Mouse (Mus musculus): ENCODE data around the gene Pla2g5. TPM values are rescaled to one million over a fixed set of nuclear protein-coding genes. Genes with fewer than 3 reads are reported as not detected.
"Not testable (repeated sequence)": the region's sequence is repeated elsewhere in the genome, so short reads cannot be mapped to it uniquely, and the experiment has no call there.

Pla2g5 gene
- polyA plus RNA-seq, 1 experiment from 2014 or later: 0.64 TPM

- ATAC-seq (ENCODE audit: low FRiP score, low read depth): no peak
- no peaks in the 10 kb centered on the region for H3K36me3 ChIP-seq
- no peaks in the 10 kb centered on the region for H3K9me3 ChIP-seq
- no peak overlapping the region for H3K9ac ChIP-seq
- 74% methylated on average over 8 of the region's 8 CpGs for WGBS
- H3K4me1 ChIP-seq (replicated peaks): peaks cover 6% of the 10 kb centered on the region; the same call in 1 of the 2 replicates
- H3K4me3 ChIP-seq: no peak overlapping the region
- no peak overlapping the region for H3K4me2 ChIP-seq
- H3K27ac ChIP-seq (replicated peaks): no peak overlapping the region
- peaks cover 5% of the 10 kb centered on the region; the same call in 1 of the 2 replicates for H3K27me3 ChIP-seq
Observed at GRCm38 (mm10) chr4:138878783-138879182, 15.5 kb upstream of the Pla2g5 start.

GRCm38 (mm10) chr4:138877731-138878130 is 14.4 kb upstream of the Pla2g5 start, which contains the start of gene Pla2g2e:
TSS of gene Pla2g2e (plus strand) at chr4:138877942.
- 88% methylated on average over 4 of the region's 4 CpGs for WGBS
- no peak within 1 kb of the TSS for H3K4me3 ChIP-seq
- H3K27ac ChIP-seq (replicated peaks): no peak within 1 kb of the TSS
- no peak within 1 kb of the TSS for H3K4me2 ChIP-seq
- H3K36me3 ChIP-seq: no peaks in the 10 kb centered on the region
- no peaks in the 10 kb centered on the region for H3K9me3 ChIP-seq
- H3K4me1 ChIP-seq (replicated peaks): peaks cover 6% of the 10 kb centered on the region; the same call in 1 of the 2 replicates
- ATAC-seq (ENCODE audit: low FRiP score, low read depth): no peak
- H3K27me3 ChIP-seq: 0 out of 2 replicates have a peak, but pooled peaks cover 2% of the 10 kb centered on the region
- H3K9ac ChIP-seq: no peak within 1 kb of the TSS

GRCm38 (mm10) chr4:138875986-138876385 is 12.7 kb upstream of the Pla2g5 start:
- WGBS: 95% methylated on average over 2 of the region's 2 CpGs
- no peak overlapping the region for H3K4me2 ChIP-seq

GRCm38 (mm10) chr4:138875275-138875674 is 12.0 kb upstream of the Pla2g5 start:
- H3K4me3 ChIP-seq; ATAC-seq (ENCODE audit: low FRiP score, low read depth); H3K9ac ChIP-seq; H3K9me3 ChIP-seq; H3K36me3 ChIP-seq; H3K4me1 ChIP-seq (replicated peaks); H3K4me2 ChIP-seq; H3K27ac ChIP-seq (replicated peaks); H3K27me3 ChIP-seq: not testable (repeated sequence)
- WGBS: 83% methylated on average over 2 of the region's 2 CpGs

More at GRCm38 (mm10) chr4:138875986-138876385, 12.7 kb upstream of the Pla2g5 start:
- Histone ChIP-seq H3K36me3 (no peaks in the 10 kb centered on the region), H3K4me3 (no peak overlapping the region), H3K4me1 (replicated peaks) (no peaks in the 10 kb centered on the region), H3K9me3 (no peaks in the 10 kb centered on the region), H3K27ac (replicated peaks) (no peak overlapping the region), H3K9ac (no peak overlapping the region), H3K27me3 (no peaks in the 10 kb centered on the region)
- no peak for ATAC-seq (ENCODE audit: low FRiP score, low read depth)

GRCm38 (mm10) chr4:138873864-138874263 is 10.6 kb upstream of the Pla2g5 start, which contains the start of gene Gm13030:
TSS of gene Gm13030 (minus strand) at chr4:138873964.
- Histone ChIP-seq H3K4me3 (no peak within 1 kb of the TSS), H3K9ac (no peak within 1 kb of the TSS), H3K4me1 (replicated peaks) (no peaks in the 10 kb centered on the region), H3K27me3 (no peaks in the 10 kb centered on the region), H3K27ac (replicated peaks) (no peak within 1 kb of the TSS), H3K4me2 (no peak within 1 kb of the TSS), H3K36me3 (no peaks in the 10 kb centered on the region), H3K9me3 (no peaks in the 10 kb centered on the region)
- WGBS: 68% methylated on average over 6 of the region's 6 CpGs
- ATAC-seq (ENCODE audit: low FRiP score, low read depth): no peak

GRCm38 (mm10) chr4:138868666-138869065 is 5.4 kb upstream of the Pla2g5 start:
- no peaks in the 10 kb centered on the region for H3K36me3 ChIP-seq
- H3K9ac ChIP-seq: no peak overlapping the region
- no peaks in the 10 kb centered on the region for H3K27me3 ChIP-seq
- WGBS: 55% methylated on average over 8 of the region's 8 CpGs
- no peak overlapping the region for H3K4me3 ChIP-seq
- H3K4me2 ChIP-seq: no peak overlapping the region
- H3K4me1 ChIP-seq (replicated peaks): no peaks in the 10 kb centered on the region
- no peak for ATAC-seq (ENCODE audit: low FRiP score, low read depth)
- H3K9me3 ChIP-seq: no peaks in the 10 kb centered on the region
- H3K27ac ChIP-seq (replicated peaks): no peak overlapping the region

GRCm38 (mm10) chr4:138866413-138866812 is 3.1 kb upstream of the Pla2g5 start:
- 15% methylated on average over 7 of the region's 7 CpGs for WGBS
- Histone ChIP-seq H3K27ac (replicated peaks) (no peak overlapping the region), H3K9me3 (no peaks in the 10 kb centered on the region), H3K27me3 (no peaks in the 10 kb centered on the region), H3K4me1 (replicated peaks) (no peaks in the 10 kb centered on the region), H3K9ac (no peak overlapping the region), H3K4me3 (no peak overlapping the region), H3K4me2 (no peak overlapping the region), H3K36me3 (no peaks in the 10 kb centered on the region)
- peak; percentile 42; the same call in 1 of the 2 replicates for ATAC-seq (ENCODE audit: low FRiP score, low read depth)

GRCm38 (mm10) chr4:138865991-138866390 is 2.7 kb upstream of the Pla2g5 start:
- no peaks in the 10 kb centered on the region for H3K4me1 ChIP-seq (replicated peaks)
- no peaks in the 10 kb centered on the region for H3K36me3 ChIP-seq
- H3K27me3 ChIP-seq: no peaks in the 10 kb centered on the region
- no peak overlapping the region for H3K27ac ChIP-seq (replicated peaks)
- no peaks in the 10 kb centered on the region for H3K9me3 ChIP-seq
- H3K9ac ChIP-seq: no peak overlapping the region
- H3K4me3 ChIP-seq: no peak overlapping the region
- ATAC-seq (ENCODE audit: low FRiP score, low read depth): no peak
- 69% methylated on average over 6 of the region's 6 CpGs for WGBS
- no peak overlapping the region for H3K4me2 ChIP-seq

- H3K4me2 ChIP-seq: no peak overlapping the region
- no peaks in the 10 kb centered on the region for H3K36me3 ChIP-seq
- ATAC-seq (ENCODE audit: low FRiP score, low read depth): no peak
- peaks cover 3% of the 10 kb centered on the region for H3K4me1 ChIP-seq (replicated peaks)
- no peak overlapping the region for H3K27ac ChIP-seq (replicated peaks)
- 74% methylated on average over 5 of the region's 5 CpGs for WGBS
- H3K9ac ChIP-seq: no peak overlapping the region
- no peaks in the 10 kb centered on the region for H3K27me3 ChIP-seq
- no peaks in the 10 kb centered on the region for H3K9me3 ChIP-seq
- no peak overlapping the region for H3K4me3 ChIP-seq
Observed at GRCm38 (mm10) chr4:138865092-138865491, 1.8 kb upstream of the Pla2g5 start.

GRCm38 (mm10) chr4:138859728-138860127 is 3.6 kb downstream of the Pla2g5 start:
- H3K4me2 ChIP-seq: peak overlapping the region; percentile 56
- ATAC-seq (ENCODE audit: low FRiP score, low read depth): peak; percentile 85
- H3K4me3 ChIP-seq: peak overlapping the region; percentile 34
- H3K4me1 ChIP-seq (replicated peaks): peaks cover 11% of the 10 kb centered on the region
- no peaks in the 10 kb centered on the region for H3K36me3 ChIP-seq
- H3K9ac ChIP-seq: peak overlapping the region; percentile 28; the same call in 1 of the 2 replicates
- no peaks in the 10 kb centered on the region for H3K9me3 ChIP-seq
- H3K27me3 ChIP-seq: no peaks in the 10 kb centered on the region
- WGBS: 6% methylated on average over 13 of the region's 13 CpGs
- peak overlapping the region; percentile 72 for H3K27ac ChIP-seq (replicated peaks)

- no peaks in the 10 kb centered on the region for H3K27me3 ChIP-seq
- H3K9me3 ChIP-seq: no peaks in the 10 kb centered on the region
- H3K27ac ChIP-seq (replicated peaks): peak overlapping the region; percentile 72
- no peak for ATAC-seq (ENCODE audit: low FRiP score, low read depth)
- H3K36me3 ChIP-seq: no peaks in the 10 kb centered on the region
- peaks cover 11% of the 10 kb centered on the region for H3K4me1 ChIP-seq (replicated peaks)
- WGBS: 18% methylated on average over 9 of the region's 9 CpGs
- H3K4me2 ChIP-seq: peak overlapping the region; percentile 56
- H3K4me3 ChIP-seq: peak overlapping the region; percentile 34
- peak overlapping the region; percentile 28; the same call in 1 of the 2 replicates for H3K9ac ChIP-seq
Observed at GRCm38 (mm10) chr4:138859245-138859644, 4.0 kb downstream of the Pla2g5 start.

GRCm38 (mm10) chr4:138858446-138858845 is 4.8 kb downstream of the Pla2g5 start:
- no peak overlapping the region for H3K27ac ChIP-seq (replicated peaks)
- no peak overlapping the region for H3K4me2 ChIP-seq
- H3K9me3 ChIP-seq: no peaks in the 10 kb centered on the region
- H3K4me3 ChIP-seq: no peak overlapping the region
- H3K4me1 ChIP-seq (replicated peaks): peaks cover 11% of the 10 kb centered on the region
- no peak overlapping the region for H3K9ac ChIP-seq
- ATAC-seq (ENCODE audit: low FRiP score, low read depth): no peak
- H3K36me3 ChIP-seq: no peaks in the 10 kb centered on the region
- 87% methylated on average over 15 of the region's 15 CpGs for WGBS
- H3K27me3 ChIP-seq: no peaks in the 10 kb centered on the region

GRCm38 (mm10) chr4:138857576-138857975 is 5.7 kb downstream of the Pla2g5 start:
- no peak overlapping the region for H3K9ac ChIP-seq
- no peak overlapping the region for H3K27ac ChIP-seq (replicated peaks)
- H3K27me3 ChIP-seq: no peaks in the 10 kb centered on the region
- H3K4me1 ChIP-seq (replicated peaks): peaks cover 11% of the 10 kb centered on the region
- no peak overlapping the region for H3K4me2 ChIP-seq
- no peaks in the 10 kb centered on the region for H3K36me3 ChIP-seq
- 92% methylated on average over 10 of the region's 10 CpGs for WGBS
- no peak overlapping the region for H3K4me3 ChIP-seq
- ATAC-seq (ENCODE audit: low FRiP score, low read depth): no peak
- no peaks in the 10 kb centered on the region for H3K9me3 ChIP-seq

All from hindbrain, embryonic 15.5 days (tissue).